Mouse (Mus musculus) kidney, embryonic 16.5 days (tissue): Measurements from ENCODE around the gene Tmem132d. TPM values are rescaled to one million over a fixed set of nuclear protein-coding genes. Genes with fewer than 3 reads are reported as not detected.

ENCODE experiments used
- ATAC-seq: fragments of 200-750 bp; cut with Nextera tagmentation; 2 replicates; pipeline ENCODE4 v1.8.0; 2017; ENCODE audit warnings: moderate TSS enrichment; ENCODE audit not compliant: low FRiP score, low TSS enrichment
- H3K27ac ChIP-seq: fragments of 300-500 bp; sonication (generic); 2 replicates; pipeline ENCODE4 v1.5.1; 2014; ENCODE audit warnings: low read length
- H3K27me3 ChIP-seq: fragments of 300-500 bp; sonication (generic); 2 replicates; pipeline ENCODE4 v1.6.1; 2014; ENCODE audit warnings: low read length, control low read depth, mixed read lengths; ENCODE audit not compliant: insufficient read depth
- H3K36me3 ChIP-seq: fragments of 300-500 bp; sonication (generic); 2 replicates; pipeline ENCODE4 v1.6.1; 2014; ENCODE audit warnings: low read length, control low read depth, mixed read lengths; ENCODE audit not compliant: insufficient read depth
- H3K4me1 ChIP-seq: fragments of 300-500 bp; sonication (generic); 2 replicates; pipeline ENCODE4 v1.6.1; 2014; ENCODE audit warnings: low read length, control low read depth, mixed read lengths; ENCODE audit not compliant: insufficient read depth
- H3K4me2 ChIP-seq: fragments of 300-500 bp; sonication (generic); replicated peaks from 2 replicates; pipeline ENCODE4 v1.6.1; 2014; ENCODE audit warnings: low read depth, low read length
- H3K4me3 ChIP-seq: fragments of 300-500 bp; sonication (generic); 2 replicates; pipeline ENCODE4 v1.5.1; 2014; ENCODE audit warnings: mild to moderate bottlenecking, low read length
- H3K9ac ChIP-seq: fragments of 300-500 bp; sonication (generic); replicated peaks from 2 replicates; pipeline ENCODE4 v1.6.1; 2014; ENCODE audit warnings: low read length
- H3K9me3 ChIP-seq: fragments of 300-500 bp; sonication (generic); 2 replicates; pipeline ENCODE4 v1.6.1; 2016; ENCODE audit warnings: low read length, control low read depth
- WGBS: fragments of 180-500 bp; shearing (Covaris S2); extraction: QIAGEN DNeasy Blood & Tissue Kit; methylation state at CpG from one replicate; pipeline ENCODE4 v1.1.7; 2014; 5-methylcytosine and 5-hydroxymethylcytosine counted together
- polyA plus RNA-seq: library from polyadenylated mRNA; unstranded; fragments of >200 nt; fragmentation: Nextera tagmentation; extraction: Ambion mirVana; gene quantifications from 2 replicates; pipeline ENCODE4 v1.2.1, GENCODE M21; 2015

Tmem132d gene
- polyA plus RNA-seq, 1 experiment from 2014 or later = 0.31 TPM

DNA sequence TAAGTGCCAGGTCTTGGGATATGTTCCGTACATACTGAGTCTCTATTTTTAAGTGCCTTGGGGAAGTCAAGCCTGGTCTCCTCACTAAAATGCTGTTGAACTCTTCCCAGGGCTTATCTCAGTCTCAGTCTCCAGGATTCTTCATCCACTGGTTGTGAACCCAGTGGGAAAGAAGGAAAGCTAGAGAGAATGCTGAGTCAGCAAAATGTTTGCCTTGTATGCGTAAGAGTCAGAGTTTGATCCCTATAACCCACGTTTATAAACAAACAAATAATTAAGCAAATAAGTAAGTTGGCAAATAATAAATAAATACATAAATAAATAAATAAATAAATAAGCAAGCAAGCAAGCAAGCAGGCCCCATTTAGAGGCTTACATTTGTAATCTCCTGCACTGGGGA lies 63.1 kb downstream of the Tmem132d start:
- H3K27me3 ChIP-seq = no peaks in the 10 kb centered on the region
- H3K4me3 ChIP-seq = no peak overlapping the region
- H3K9ac ChIP-seq = no peak overlapping the region
- no peaks in the 10 kb centered on the region for H3K9me3 ChIP-seq
- WGBS = 91% methylated on average over 3 of the region's 3 CpGs
- H3K4me1 ChIP-seq = no peaks in the 10 kb centered on the region
- no peak overlapping the region for H3K4me2 ChIP-seq
- H3K36me3 ChIP-seq = no peaks in the 10 kb centered on the region
- no peak for ATAC-seq
- H3K27ac ChIP-seq = no peak overlapping the region

- H3K27ac ChIP-seq = no peak overlapping the region
- H3K27me3 ChIP-seq = no peaks in the 10 kb centered on the region
- H3K4me2 ChIP-seq = no peak overlapping the region
- no peak for ATAC-seq
- H3K4me3 ChIP-seq = no peak overlapping the region
- 93% methylated on average over 7 of the region's 7 CpGs for WGBS
- no peaks in the 10 kb centered on the region for H3K36me3 ChIP-seq
- no peaks in the 10 kb centered on the region for H3K9me3 ChIP-seq
- H3K4me1 ChIP-seq = no peaks in the 10 kb centered on the region
- H3K9ac ChIP-seq = no peak overlapping the region
These were observed 63.8 kb downstream of the Tmem132d start for GRCm38 (mm10) chr5:128369111-128369510.

GRCm38 (mm10) chr5:128365261-128365985 lies 67.5 kb downstream of the Tmem132d start:
- H3K9me3 ChIP-seq = no peaks in the 10 kb centered on the region
- ATAC-seq = no peak
- H3K4me2 ChIP-seq = no peak overlapping the region
- no peaks in the 10 kb centered on the region for H3K27me3 ChIP-seq
- H3K4me3 ChIP-seq = no peak overlapping the region
- H3K36me3 ChIP-seq = no peaks in the 10 kb centered on the region
- WGBS = 92% methylated on average over 3 of the region's 3 CpGs
- no peak overlapping the region for H3K27ac ChIP-seq
- no peak overlapping the region for H3K9ac ChIP-seq
- H3K4me1 ChIP-seq = no peaks in the 10 kb centered on the region

DNA sequence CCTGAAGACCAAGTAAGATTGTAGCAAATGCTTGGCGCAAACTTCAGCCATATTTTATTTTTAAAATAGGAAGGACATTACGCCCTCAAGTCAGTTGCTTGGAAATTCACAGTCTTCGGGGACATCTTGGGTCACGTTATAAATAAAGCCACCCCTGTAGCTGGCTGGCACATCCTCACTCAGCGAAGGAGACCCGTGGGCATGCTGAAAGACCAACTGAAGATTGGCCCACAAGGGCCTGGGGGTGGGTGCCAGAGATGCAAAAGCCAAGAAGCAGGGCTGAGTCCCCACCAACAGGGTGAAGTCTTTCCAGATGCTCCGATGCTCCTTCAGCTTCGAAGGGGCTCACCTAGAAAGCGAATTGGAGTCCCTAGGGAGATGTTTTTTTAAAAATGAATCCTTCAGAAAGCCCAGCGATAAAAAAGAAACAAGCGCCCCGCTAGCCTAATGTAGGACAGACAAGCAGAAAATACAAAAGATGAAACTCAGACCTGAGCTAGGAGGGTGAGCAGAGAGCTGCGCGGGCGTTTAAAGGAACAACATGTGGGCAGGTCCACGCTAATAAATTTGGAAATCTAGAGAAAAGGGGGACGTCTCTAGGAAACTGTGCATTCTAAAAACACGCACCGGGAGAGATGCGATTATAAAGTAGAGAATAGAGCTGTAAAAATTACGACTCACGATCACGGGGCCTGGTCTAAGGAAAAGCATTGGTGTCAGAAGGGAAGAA lies 71.8 kb downstream of the Tmem132d start:
- ATAC-seq = no peak
- Histone ChIP-seq H3K4me2 (no peak overlapping the region), H3K36me3 (no peaks in the 10 kb centered on the region), H3K9me3 (no peaks in the 10 kb centered on the region), H3K9ac (no peak overlapping the region), H3K27ac (no peak overlapping the region), H3K4me3 (no peak overlapping the region), H3K4me1 (no peaks in the 10 kb centered on the region), H3K27me3 (no peaks in the 10 kb centered on the region)
- WGBS = 41% methylated on average over 23 of the region's 23 CpGs

- Histone ChIP-seq H3K4me1 (no peaks in the 10 kb centered on the region), H3K27ac (no peak overlapping the region), H3K36me3 (no peaks in the 10 kb centered on the region), H3K4me2 (no peak overlapping the region), H3K4me3 (no peak overlapping the region), H3K9me3 (no peaks in the 10 kb centered on the region), H3K9ac (no peak overlapping the region), H3K27me3 (no peaks in the 10 kb centered on the region)
- 26% methylated on average over 2 of the region's 2 CpGs for WGBS
- no peak for ATAC-seq
These were observed 84.0 kb downstream of the Tmem132d start for GRCm38 (mm10) chr5:128348835-128349234.

DNA sequence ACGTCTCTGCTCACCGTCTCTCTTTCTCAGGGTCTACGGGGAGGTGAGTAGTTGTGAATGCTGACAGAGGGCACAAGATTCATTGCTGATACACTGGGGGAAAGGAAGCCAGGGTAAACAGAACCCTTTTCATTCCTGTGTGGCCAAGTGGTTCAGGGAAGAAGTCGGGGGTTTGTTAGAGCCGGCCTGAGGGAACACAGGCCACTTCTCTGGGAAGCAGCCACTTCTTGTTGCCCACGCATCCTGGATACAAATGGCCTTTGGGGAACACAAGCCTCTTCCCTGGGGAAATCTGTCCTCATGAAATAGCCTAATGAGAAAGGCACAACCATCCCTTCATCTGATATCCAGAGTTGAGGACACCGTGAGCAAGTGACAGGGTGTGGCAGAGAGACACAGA lies 96.0 kb downstream of the Tmem132d start:
- 54% methylated on average over 7 of the region's 7 CpGs for WGBS

GRCm38 (mm10) chr5:128332766-128333165 lies 100.1 kb downstream of the Tmem132d start:
- Histone ChIP-seq H3K9ac (no peak overlapping the region), H3K36me3 (no peaks in the 10 kb centered on the region), H3K27ac (no peak overlapping the region), H3K27me3 (no peaks in the 10 kb centered on the region), H3K4me2 (no peak overlapping the region), H3K4me1 (no peaks in the 10 kb centered on the region), H3K9me3 (no peaks in the 10 kb centered on the region), H3K4me3 (no peak overlapping the region)
- ATAC-seq = no peak
- 76% methylated on average over 7 of the region's 7 CpGs for WGBS

More for the DNA sequence above, 96.0 kb downstream of the Tmem132d start:
- no peak for ATAC-seq
- Histone ChIP-seq H3K27ac (no peak overlapping the region), H3K9me3 (no peaks in the 10 kb centered on the region), H3K36me3 (no peaks in the 10 kb centered on the region), H3K4me2 (no peak overlapping the region), H3K4me3 (no peak overlapping the region), H3K9ac (no peak overlapping the region), H3K27me3 (no peaks in the 10 kb centered on the region), H3K4me1 (no peaks in the 10 kb centered on the region)

DNA sequence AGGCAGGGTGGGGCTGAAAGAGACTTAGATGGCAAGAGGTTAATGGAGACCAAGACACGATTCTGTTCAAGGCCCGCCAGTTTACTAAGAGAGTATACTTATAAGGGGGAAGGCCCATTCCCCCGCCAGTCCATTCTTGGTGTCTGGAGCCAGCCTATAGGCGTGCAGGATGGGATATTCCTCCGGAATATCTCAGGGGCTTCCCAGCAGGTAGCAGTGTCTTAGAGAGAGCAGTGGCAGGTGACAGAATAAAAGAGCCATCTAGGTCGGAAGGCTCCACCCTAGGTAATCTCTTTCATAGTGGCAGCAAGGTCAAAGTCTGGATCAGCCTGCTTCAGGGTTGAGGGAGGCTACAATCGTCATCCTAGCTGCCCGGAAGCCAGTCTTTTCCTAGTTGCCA lies 102.5 kb downstream of the Tmem132d start:
- Histone ChIP-seq H3K27ac (no peak overlapping the region), H3K9ac (no peak overlapping the region), H3K36me3 (no peaks in the 10 kb centered on the region), H3K9me3 (no peaks in the 10 kb centered on the region), H3K4me2 (no peak overlapping the region), H3K4me3 (no peak overlapping the region), H3K4me1 (no peaks in the 10 kb centered on the region), H3K27me3 (no peaks in the 10 kb centered on the region)
- 84% methylated on average over 8 of the region's 8 CpGs for WGBS
- no peak for ATAC-seq

DNA sequence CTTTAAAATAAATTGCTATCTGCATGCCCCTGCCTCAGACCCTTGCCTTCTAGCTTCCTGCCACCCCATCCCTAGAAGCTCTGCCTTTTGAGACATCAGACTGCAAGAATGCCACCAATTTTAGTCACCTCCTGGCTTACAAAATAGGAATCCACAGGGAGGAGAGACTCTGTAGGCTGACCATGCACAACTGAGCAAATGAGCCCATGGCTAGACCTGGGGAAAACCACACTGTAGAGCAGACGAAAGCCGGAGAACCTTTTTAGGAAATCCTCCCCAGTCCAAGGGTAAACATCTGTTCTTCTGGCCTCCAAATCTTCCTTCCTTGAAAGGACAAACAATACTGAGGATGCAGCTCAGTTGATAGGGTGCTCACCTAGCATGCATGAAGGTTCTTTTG lies 130.5 kb downstream of the Tmem132d start:
- H3K36me3 ChIP-seq = no peaks in the 10 kb centered on the region
- H3K4me2 ChIP-seq = no peak overlapping the region
- whole genome bisulfite sequencing = 80% methylated on average over 2 of the region's 2 CpGs
- H3K27me3 ChIP-seq = no peaks in the 10 kb centered on the region
- no peak for ATAC-seq
- H3K27ac ChIP-seq = no peak overlapping the region
- no peaks in the 10 kb centered on the region for H3K9me3 ChIP-seq
- H3K4me3 ChIP-seq = no peak overlapping the region
- no peaks in the 10 kb centered on the region for H3K4me1 ChIP-seq
- no peak overlapping the region for H3K9ac ChIP-seq

DNA sequence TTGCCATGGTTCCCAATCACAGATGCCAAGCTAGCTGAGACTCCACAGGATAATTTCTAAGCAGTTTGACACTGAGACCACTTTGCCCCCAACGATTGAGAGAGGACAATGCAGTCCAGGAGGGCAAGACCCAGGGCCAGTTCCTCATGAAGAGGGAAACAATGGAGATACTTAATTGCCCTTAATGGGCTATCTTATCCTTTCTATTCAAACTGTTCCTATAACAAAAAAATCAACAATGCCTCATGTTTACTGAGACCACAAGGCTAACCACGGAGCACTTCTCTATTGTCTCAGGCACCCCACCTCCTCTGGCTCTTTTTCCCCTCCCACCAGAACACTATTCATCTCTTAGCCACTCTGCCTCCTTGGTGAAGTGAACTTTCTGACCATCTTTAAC lies 141.7 kb downstream of the Tmem132d start:
- no peak for ATAC-seq
- Histone ChIP-seq H3K4me3 (no peak overlapping the region), H3K9me3 (no peaks in the 10 kb centered on the region), H3K36me3 (no peaks in the 10 kb centered on the region), H3K4me2 (no peak overlapping the region), H3K27me3 (no peaks in the 10 kb centered on the region), H3K27ac (no peak overlapping the region), H3K4me1 (no peaks in the 10 kb centered on the region), H3K9ac (no peak overlapping the region)
- 56% methylated on average over 2 of the region's 2 CpGs for WGBS
